Mouse (Mus musculus): Measurements from ENCODE around the gene Map1b. TPM values are rescaled to one million over a fixed set of nuclear protein-coding genes. Genes with fewer than 3 reads are reported as not detected.

The Map1b gene
- total RNA-seq, 1 experiment from 2014 or later: 69.6 TPM

DNA sequence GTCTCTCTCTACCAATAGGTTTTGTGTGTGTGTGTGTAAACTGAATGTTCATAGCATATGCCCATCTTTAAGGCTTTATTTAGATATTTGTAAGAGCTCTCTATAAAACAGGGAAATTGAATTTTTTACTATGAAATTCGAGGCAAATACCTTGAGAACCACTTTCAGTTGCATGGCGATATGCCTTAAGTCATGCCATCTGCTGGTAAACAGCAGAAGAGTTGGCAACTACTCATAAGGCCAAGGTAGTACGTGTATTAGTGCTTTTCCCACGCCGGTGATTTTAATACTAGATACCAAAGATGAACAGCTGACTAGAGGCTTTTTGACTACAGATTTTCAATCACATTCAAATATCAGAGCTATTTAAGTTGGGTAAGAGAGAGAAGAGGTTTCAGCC lies 27.2 kb downstream of the Map1b start:
- no peak for DNase-seq

DNA sequence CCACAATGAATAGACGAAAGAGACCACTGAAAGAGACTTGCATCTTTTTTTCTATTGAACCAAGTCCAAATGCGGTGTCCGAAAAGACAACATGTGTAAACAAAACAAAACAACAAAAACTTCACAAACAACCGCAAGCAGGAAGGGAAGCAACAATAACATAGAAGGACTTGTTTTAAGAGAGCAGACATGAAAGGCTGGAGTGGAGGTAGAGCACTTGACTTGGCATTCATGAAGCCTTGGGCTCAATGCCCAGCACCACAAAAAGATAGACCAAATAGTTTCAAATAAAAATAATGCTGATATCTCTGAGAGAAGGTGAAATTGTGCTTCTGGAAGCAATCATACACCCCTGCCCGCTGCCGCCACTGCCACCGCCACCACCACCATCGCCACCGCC lies 30.5 kb downstream of the Map1b start:
- no peak for DNase-seq

DNA sequence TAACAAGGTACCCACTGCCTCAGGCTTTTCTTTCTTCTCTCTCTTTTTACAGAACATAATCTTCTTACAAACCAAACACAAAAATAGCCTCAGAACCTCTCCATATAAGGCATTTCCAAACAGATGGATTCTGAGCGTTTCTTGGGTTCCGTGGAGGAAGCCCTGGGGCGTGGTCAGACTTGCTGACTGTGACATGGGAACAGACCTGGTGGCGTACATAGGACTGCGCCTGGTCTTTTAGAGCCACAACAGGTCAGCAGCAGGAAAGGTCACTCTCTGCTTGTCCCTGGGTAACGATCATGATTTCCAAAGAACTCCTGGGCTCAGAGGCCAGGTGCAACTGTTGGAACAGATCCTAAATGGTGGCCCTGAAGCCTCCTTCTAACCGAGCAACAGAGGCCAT lies 31.0 kb downstream of the Map1b start:
- no peak for DNase-seq

DNA sequence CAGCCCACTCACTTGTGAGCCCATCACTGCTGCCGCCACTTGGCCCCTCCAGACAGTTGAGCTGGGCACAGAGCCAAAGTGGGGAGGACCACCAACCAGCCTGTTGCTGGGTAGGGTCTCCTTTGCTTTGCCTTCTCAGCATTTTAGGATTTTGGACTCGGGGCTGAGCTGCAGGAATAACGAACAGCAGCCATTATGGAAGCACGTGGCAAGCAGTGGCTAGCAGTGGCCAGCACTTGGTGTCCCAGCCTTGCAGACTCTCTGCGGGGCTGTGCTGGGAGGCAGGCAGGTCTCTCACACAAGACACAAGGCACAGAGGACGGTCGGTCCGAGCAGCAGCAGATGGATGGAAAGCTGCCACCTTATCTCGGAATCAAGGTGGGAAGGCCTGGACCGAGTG lies 31.4 kb downstream of the Map1b start:
- no peak for DNase-seq

DNA sequence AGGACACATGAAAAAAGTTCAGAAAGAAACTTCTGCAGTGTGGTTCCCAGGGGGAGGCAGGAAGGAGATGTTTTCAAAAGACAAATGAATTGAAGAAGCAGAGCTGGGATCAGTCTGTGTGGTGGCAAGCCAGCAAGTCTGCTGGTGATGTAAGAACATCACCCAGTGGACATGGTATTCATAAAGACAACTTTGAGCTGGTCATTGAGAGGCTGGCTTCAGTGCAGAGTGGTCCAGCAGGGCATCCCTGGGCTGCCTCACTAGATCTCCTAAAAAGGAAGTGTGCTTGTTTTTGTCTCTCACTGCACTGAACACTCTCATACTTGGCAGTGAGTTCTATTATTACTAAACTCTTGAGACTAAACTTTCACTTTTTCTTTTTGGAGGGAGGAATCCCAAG lies 32.9 kb downstream of the Map1b start:
- DNase-seq: no peak

DNA sequence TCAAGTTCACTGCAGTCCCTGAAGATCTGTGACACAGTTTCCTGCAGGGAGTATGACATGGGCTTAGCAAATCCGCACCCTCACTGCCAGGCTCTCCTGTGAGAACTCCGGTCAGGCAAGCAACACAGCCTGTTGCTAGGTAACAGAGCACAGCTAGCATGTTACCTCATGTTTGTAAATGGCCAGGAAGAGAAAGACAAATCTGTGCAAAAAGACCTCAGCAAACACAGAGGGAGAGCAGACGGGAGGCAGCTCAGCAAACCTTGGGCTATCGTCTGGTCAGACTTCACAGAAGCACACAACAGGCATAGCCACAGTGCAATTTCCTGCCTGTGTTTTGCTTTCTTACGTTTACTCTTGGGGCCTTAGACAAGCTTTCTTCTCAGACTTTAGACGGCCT lies 40.9 kb downstream of the Map1b start:
- no peak for DNase-seq

DNA sequence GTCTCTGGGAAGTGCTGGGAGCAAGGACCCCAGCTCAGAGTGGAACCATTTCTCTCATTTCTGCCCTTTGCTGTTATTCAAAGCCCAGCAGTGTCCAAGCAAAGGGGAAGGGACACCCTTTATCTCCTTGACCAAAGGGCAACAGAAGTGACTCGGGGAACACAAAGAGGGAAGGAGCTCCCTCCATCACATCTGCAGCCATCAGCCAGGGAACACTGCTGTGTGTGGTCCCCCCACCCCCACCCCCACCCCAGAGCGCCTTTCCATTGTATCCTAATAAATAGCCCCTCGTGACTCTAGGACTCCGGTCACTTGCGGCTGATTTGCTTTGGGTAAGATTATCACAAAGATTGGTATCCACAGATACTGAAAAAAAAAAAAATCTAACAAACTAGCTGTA lies 41.3 kb downstream of the Map1b start:
- no peak for DNase-seq

DNA sequence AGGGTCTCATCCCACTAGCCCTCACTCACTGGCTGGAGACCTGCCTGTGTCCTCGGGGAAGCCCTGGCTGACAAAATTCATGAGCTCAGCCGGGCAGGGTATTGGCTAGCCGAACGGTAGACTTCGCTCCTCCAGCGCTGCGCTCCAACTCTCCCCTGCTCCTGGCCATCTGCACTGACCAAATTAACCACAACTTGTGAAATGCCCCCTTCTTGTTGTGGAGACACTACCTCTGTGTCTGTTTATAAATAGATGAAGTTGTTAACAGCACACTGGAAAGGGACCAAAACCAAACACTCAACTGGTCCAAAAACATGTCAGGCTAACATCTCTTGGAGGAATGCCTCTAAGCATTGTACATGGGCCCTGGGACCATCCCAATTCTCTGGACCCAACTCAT lies 42.2 kb downstream of the Map1b start:
- DNase-seq: no peak

DNA sequence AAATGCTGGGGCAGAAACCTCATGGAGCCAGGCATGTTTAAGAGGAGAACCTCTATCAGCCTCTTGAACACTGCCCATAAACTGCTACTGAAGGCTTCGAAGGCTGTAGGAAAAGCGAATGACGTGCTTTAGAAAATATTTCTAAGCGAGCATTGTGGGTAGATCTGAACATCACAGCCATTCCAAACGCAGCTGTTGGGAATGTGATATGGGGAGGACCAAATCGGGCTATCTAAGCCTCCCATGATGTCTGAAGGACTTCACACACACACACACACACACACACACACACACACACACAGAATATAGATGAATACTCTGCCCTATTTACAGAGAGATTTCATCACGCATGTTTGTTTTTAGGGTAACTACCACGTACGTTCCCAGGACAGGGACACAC lies 44.3 kb downstream of the Map1b start:
- no peak for DNase-seq

DNA sequence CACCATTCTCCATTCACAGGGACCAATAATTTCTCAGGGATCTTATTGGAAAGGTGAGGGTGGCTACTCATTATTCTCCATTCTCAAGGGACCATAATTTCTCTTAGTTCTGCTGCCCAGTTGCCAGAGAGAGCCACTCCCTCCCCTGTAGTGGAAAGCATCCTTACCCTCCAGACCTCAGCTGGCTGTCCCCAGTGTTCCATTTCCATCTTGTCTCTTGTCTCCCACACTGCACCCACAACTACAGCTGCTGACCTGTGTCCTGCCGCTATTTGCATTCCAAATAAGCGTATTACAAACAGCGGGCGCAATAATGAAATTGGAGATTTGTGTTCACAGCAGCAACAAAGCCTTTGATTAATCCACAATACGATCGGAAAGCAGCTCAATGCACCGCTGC lies 46.3 kb downstream of the Map1b start:
- DNase-seq: no peak

DNA sequence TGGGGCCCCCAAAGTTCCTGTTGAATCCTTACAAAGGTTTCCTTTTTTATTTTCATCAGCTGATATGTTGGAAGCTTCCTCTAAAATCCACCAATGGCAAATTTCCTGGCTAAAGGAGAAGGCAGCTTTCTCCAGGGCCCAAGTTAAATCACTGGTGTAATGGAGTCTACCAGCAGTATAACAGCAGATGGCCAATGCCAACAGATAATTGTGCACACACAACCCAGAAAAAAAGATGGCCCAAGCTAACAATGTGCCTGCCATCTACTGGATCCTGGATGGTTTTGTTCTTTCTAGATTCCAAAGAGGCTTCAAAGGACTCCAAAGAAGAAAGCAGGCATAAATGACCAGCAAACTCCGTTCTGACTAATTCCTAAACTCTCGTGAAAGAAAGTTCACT lies 48.1 kb downstream of the Map1b start:
- DNase-seq: no peak

DNA sequence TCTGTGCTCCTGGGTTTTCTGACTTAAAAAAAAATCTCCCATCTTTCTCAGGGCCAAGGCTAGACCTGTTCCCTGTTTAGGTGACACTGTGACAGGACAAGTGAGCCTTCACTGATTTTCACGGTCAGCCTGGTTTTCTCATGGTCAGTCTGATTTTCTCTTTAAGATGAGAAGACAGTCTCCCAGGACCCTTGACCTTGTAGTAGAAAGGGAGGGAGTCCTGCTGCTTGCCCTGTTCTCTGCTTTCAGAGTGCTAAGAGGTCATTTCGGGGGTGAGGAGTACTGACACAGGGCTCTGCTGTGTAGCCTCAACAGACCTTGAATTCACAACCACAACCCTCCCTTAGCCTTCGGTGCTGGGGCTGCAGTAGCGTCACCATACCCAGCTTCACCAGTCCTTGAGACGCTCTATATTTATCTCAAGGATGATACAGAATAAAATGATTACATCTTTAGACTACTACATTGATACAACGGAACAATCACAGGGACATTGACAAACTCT lies 49.5 kb downstream of the Map1b start:
- DNase-seq: no peak

DNA sequence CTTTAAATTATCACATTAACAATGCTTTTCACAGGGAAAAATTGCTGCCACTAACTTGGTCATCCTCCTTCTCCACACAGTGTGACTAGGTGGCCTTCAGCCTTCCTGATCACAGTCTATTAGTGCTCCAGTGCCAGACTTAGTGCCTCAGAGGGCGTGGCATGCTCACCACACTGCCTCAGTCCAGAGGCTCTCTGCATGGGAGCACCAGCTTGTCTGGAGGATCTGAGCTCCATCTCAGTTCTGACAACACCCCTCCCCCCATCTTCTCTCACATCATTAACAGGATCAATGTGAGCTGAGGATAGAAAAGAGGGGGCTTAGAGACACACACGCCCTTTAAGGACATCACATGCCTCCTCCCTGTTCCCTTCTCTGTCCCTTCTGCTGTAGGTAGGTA lies 50.3 kb downstream of the Map1b start:
- DNase-seq: no peak

DNA sequence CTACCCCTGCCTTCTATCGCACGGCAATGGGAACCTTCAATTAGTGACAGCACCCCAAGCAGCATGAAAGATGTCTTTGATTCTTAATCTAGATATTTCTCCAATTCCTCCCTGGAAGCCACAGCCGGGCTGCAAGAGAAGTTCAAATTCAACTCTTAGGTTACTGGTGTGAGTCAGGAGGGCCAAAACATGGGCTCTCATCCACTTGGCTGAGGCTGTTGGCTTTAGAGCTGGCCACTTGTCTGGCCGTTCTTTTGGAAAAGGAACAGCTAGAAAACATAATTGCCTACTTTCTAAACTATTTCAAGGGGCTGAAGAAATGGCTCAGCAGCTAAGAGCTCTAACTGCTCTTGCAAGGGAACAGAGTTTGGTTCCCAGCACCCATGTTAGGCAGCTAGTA lies 51.8 kb downstream of the Map1b start:
- DNase-seq: no peak

DNA sequence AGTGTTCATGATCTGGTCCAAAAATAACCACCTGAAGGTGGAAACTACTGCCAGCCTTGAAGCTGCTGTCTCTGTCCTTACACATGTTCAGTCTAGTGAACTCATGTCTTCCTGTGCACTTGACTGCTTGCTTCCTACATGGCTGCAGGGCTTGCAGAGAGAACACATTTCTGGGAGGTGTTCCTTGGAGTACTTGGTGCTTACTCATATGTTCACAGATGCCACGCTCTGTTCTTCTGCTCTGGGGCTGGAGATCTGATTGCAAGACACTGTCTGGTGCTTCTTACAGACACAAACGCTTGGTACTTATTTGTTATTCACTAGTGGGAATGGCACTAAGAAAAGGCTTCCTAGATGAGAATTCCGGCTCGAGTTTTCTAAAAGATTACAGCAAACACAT lies 54.5 kb downstream of the Map1b start:
- DNase-seq: no peak

DNA sequence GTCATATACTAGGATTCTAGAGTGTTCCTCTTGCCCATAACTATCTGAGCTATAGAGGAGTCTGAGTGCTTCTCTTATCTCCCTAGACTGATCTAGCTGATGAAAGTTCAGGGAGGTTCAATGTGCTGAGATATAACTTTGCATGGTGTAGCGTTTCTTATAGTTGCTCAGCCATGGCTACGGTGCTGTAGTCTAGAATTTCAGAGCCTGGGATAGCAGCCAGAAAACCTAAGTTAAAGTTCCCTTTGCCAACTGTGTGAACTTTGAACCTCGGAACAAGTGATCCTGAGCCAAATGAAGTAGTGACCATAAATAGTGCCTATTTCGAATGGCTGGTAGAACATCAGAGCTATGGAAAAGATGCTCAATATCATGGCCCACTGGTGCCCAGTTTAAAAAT lies 56.7 kb downstream of the Map1b start:
- DNase-seq: no peak

DNA sequence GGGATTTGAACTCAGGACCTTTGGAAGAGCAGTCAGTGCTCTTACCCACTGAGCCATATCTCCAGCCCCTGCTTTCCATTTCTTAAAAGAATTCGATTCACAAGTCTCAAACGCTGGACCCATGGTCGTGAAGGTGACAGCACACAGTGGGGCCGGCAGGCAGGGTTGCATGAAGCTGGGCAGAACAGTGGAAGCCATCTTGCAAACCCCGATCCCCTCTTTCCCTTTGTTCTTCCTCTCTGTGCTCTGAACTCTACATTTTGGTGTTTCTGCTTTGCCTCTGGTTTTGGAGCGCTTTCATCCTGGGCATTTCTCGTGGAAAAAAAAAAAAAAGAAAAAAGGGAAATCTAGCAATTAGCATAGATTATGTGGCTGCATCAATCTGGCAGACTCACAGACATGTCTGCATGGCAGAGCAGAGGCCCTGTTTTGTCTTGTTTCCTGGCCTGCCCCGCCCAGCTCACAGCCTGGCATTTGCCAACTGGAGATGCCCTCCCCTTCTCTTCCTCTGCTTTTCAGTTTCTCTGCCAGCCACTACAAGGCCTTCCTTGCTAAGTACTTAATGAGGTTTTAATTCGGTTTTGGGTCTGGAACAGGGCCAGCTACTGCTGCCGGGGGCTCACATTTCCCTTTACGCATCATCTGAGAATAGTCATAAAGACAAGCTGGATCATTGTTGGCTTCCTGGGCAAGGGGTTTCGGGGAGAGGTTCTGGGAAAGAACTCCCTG lies 57.5 kb downstream of the Map1b start:
- DNase-seq: peak; percentile 35

DNA sequence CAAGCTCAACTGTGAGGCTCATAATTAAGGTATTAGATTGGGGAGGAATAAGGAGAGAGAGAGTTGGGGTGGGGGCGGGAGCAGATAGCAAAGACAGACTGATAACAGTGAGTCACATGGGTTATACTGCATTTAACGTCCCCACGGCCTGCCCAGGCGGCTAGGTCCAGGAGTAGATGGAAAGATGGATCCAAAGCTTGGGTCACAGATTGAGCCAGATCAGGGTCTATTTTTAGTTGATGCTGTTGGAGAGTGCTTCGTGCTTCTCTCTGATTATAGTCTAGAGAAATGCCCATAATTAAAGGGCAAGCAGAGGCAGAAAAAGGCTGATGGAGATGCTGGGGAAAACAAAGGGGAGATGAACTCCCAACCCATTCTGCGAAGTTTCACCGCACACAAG lies 61.4 kb downstream of the Map1b start:
- no peak for DNase-seq

DNA sequence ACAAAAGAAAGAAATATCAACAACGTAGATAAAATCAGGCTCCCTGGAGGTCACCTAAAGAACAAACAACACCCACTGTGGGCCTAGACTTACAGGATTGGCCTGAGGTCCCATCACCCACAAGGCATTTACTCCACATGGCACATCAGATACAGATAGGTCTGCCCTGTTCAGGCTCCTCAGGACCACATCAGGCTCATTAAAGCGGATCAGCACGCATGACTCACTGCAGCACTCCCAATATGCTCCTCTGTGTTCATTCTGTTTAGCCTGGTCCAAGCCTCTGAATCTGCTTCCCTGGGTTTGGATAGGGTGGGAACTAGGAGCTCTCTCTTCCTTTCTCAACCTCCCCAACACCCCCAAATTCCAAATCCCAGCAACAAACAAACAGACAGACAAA lies 63.9 kb downstream of the Map1b start:
- DNase-seq: no peak

DNA sequence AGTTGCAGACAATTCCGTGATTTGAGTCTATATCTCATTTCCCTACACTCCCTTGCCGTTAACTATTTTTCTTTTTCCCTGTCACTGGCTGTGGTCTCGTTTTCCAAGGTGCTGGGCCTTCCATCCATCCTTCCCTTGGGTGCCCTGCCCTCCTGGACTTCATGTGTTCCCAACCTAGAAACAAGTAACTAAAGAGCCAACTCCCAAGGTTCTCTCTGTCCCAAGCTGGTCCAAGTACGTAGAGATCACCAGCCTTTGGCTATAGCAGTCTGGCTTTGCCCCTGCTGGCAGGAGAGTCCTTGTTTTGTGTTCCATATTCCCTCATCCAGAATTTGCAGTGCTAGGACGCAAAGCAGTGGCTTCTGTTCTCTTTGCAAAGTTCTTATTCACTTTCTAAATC lies 65.1 kb downstream of the Map1b start:
- no peak for DNase-seq

DNA sequence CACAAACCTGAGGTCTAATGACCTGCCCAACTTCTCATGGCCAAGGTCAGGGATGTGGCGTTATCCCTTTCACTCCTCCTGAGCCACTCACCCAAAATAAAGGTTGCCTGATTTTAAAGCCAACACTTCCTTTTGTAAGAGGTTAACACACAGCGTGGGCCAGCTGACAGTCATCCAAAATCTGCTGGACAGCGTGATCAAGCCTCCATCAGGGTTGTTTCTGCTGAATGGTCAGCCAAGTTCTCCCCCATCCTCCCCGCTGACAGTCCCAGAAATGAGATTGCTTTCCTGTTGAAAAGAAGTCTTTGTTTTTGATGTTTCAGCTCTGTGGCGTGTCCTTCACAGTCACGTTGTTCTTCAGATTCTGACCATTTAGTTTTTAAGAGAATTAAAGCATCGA lies 65.6 kb downstream of the Map1b start:
- DNase-seq: no peak

DNA sequence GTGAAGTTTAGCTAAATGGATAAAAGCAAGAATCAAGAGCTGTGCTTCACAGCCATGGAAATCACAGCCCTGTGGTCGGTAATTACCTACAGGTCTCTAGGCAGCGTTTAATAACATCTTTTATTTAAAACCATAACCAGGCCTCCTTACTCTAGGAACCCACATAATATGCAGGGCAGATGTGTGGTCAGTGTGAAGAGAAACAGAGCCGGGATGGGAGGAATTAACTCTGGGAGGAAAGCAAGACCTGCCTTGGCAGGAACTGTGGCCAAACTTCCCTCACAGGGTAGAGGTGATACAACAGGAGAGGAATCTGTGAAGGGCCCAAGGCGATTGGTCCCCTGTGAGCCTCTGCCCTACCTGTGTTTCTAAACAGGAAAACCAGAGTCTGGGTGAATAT lies 66.8 kb downstream of the Map1b start:
- no peak for DNase-seq

DNA sequence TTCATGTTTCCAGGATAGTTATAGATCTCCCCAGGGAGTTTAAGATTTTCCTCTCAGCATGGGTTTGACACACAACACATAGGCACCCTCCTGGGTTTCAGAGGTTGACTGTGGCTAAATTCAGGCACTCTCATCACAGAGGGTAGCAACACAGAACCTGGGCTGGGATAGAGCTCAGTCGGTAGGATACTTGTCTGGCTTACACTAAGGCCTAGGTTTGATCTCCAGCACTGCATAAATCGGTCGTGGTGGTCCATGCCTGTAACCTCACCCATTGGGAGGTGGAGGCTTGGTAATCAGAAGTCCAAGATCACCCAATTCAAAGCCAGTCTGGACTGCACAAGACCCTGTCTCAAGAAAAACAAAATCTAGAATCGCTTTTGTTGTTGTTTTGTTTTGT lies 68.1 kb downstream of the Map1b start:
- DNase-seq: no peak

DNA sequence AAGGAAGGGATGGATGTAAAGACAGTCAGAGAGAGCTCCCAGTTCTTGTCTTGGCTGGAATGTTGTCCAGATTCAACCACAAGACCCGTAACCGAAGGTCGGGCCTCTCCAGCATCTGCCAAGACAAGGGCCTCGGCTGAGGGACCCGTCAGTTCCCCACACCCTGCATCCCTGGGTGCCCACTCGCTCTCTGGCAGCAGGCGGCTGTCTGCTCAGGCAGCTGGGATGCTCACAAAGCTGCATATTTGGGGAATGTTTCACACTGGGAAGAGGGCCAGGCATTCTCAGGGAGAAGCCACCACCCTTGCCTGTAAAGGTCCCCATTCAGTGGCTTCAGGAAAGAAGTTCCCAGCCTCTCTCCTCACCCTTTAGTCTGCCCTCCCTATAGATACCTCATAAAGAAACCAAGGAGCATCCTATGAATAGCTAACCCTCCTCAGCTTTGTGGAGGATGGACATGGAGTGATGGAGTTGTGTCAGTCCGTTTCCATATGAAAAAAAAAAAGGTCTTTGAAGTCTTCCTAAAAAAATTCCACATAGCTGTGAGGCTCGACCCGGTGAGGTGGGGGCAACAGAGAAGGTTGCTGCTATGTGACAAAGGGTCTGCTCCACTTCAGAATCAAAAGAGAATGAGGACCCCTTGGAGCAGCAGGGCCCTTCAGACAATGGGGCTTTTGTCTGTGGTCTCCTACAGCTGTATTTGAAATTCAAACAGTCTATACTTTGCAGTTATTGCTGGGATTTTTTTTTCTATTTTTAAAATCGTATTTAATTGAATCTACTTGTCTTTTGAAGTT lies 68.7 kb downstream of the Map1b start:
- DNase-seq: peak; percentile 38
